Mouse (Mus musculus) lung, postnatal 0 days (tissue): Measurements from ENCODE around the gene Smpd3.
A peak's percentile ranks its signal among the peaks of the same experiment; 100 is the strongest.
"Not testable (repeated sequence)": the region's sequence is repeated elsewhere in the genome, so short reads cannot be mapped to it uniquely, and the experiment has no call there.

Source experiments
- CTCF ChIP-seq: IDR thresholded peaks from 2 replicates; pipeline ENCODE4 v1.5.1; 2016; ENCODE audit warnings: antibody characterized with exemption, mild to moderate bottlenecking
- EP300 ChIP-seq: IDR thresholded peaks from 2 replicates; pipeline ENCODE4 v1.6.1; 2016; ENCODE audit warnings: antibody characterized with exemption, mild to moderate bottlenecking, control low read depth

DNA sequence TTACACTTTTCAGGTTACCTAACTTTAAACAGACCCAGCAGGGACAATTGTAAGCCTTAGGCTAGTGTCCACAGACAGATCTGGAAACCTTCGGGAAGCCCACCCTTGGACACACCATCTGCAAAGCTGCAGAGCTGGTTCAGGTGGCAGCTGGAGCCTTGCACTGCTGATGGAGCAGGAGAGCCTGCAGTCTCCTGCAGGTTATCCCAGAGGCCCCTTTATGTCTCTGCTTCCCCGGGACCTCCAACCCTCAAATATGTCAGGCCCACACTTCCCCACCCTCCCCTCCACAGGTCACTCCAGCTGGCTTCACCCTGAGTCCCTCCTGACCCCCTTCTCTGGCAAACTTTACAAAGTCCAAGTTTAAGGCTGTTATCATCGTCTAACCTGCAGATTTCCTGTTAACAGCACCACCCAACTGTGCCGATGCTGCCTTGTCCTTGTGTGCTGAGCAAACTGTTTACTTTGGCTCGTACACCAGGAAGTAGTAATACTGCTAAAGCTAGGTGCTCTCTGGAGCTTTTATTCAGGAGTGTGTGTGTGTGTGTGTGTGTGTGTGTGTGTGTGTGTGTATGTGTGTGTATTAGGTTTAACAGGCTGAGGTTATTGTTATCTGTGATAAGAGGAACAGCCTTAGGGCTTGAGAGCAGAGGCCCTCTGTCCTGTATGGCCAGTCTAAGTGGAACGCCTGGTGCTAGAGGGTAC is 29.6 kb downstream of the Smpd3 start:
- TF ChIP-seq CTCF = not testable (repeated sequence)
- peak; percentile 94 for TF ChIP-seq EP300
